Mouse (Mus musculus) cerebellum, postnatal 14 days (tissue): ENCODE results near the gene Mov10.

Experiments used
- DNase-seq, 2 experiments: peaks; one replicate each; pipeline ENCODE4 v3.0.0; 2021; ENCODE audit warnings: mixed read lengths in 2 of 2

The Mov10 gene

GRCm38 (mm10) chr3:104804312-104804711 is 14.1 kb downstream of the Mov10 start:
- no peak for DNase-seq

- DNase-seq = no peak
These were observed 16.9 kb downstream of the Mov10 start for GRCm38 (mm10) chr3:104801481-104801880.

GRCm38 (mm10) chr3:104800681-104801080 is 17.7 kb downstream of the Mov10 start:
- DNase-seq = no peak

- DNase-seq = no peak
These were observed 21.8 kb downstream of the Mov10 start for GRCm38 (mm10) chr3:104796430-104797082.

- no peak for DNase-seq
These were observed 22.6 kb downstream of the Mov10 start for GRCm38 (mm10) chr3:104795661-104796340.

- DNase-seq = no peak
These were observed 23.4 kb downstream of the Mov10 start for GRCm38 (mm10) chr3:104794953-104795470.

GRCm38 (mm10) chr3:104793871-104794828 is 24.2 kb downstream of the Mov10 start:
- DNase-seq = peak; percentile 52 to 83

GRCm38 (mm10) chr3:104792360-104793270 is 25.7 kb downstream of the Mov10 start:
- DNase-seq = no peak

GRCm38 (mm10) chr3:104791671-104792070 is 26.7 kb downstream of the Mov10 start:
- no peak for DNase-seq

GRCm38 (mm10) chr3:104791017-104791416 is 27.3 kb downstream of the Mov10 start:
- DNase-seq = no peak

- DNase-seq = no peak
These were observed 27.9 kb downstream of the Mov10 start for GRCm38 (mm10) chr3:104790401-104790937.

GRCm38 (mm10) chr3:104789822-104790221 is 28.5 kb downstream of the Mov10 start:
- DNase-seq = peak; percentile 35 to 42

- DNase-seq = no peak
These were observed 29.1 kb downstream of the Mov10 start for GRCm38 (mm10) chr3:104789312-104789605.

GRCm38 (mm10) chr3:104788561-104789311 is 29.6 kb downstream of the Mov10 start:
- DNase-seq = peak; percentile 79

GRCm38 (mm10) chr3:104788075-104788474 is 30.3 kb downstream of the Mov10 start, which contains the start of gene Rhoc:
Rhoc (plus strand) TSS chr3:104788375.
- no peak for DNase-seq

GRCm38 (mm10) chr3:104785284-104785683 is 33.1 kb downstream of the Mov10 start:
- DNase-seq = no peak

GRCm38 (mm10) chr3:104783971-104784500 is 34.3 kb downstream of the Mov10 start:
- no peak for DNase-seq

- DNase-seq = peak in 1 of 2 experiments; percentile 33
These were observed 36.2 kb downstream of the Mov10 start for GRCm38 (mm10) chr3:104782061-104782681.

GRCm38 (mm10) chr3:104781471-104781903 is 36.9 kb downstream of the Mov10 start, which contains the start of gene Fam19a3:
Fam19a3 (minus strand) TSS chr3:104781840.
- no peak for DNase-seq
